Mouse (Mus musculus) urinary bladder, postnatal 14 days (tissue): Measurements from ENCODE around the gene Syne1.

Source experiments
- DNase-seq: peaks from one replicate; pipeline ENCODE4 v3.0.0; 2021; ENCODE audit warnings: low spot score

The Syne1 gene

DNA sequence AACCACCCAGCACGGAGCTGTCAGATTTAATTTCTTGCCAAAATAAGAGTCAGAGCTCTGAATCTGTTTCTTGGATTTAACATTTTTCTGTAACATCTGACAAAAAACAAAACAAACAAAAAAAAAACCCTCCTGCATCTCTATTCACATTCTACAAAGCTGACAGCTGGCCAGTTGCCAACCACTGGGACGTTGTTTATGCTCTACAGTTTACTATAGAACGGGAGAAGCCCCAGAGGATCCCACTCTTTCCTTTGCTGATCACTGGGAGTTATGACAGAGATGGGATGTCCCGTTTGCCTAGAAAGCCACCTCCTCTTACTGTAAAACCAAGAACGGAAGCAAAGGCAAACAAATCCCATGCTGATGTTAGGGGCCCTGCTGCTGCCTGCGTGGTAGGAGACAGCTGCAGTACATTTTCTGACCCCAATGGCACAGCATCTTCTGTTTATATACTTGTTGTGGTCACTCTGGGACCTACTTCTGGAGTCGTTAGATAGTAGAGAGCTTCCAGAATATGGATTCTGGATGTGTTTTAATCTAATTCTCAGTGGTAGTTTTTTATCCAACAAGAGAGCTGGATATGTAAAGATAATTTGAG, 255.9 kb downstream of the Syne1 start:
- DNase-seq: no peak

- no peak for DNase-seq
These were observed 261.7 kb downstream of the Syne1 start for GRCm38 (mm10) chr10:5289575-5289909.

- DNase-seq: peak; percentile 69
These were observed 262.3 kb downstream of the Syne1 start for GRCm38 (mm10) chr10:5288716-5289574.

GRCm38 (mm10) chr10:5288262-5288661, 263.0 kb downstream of the Syne1 start:
- no peak for DNase-seq

DNA sequence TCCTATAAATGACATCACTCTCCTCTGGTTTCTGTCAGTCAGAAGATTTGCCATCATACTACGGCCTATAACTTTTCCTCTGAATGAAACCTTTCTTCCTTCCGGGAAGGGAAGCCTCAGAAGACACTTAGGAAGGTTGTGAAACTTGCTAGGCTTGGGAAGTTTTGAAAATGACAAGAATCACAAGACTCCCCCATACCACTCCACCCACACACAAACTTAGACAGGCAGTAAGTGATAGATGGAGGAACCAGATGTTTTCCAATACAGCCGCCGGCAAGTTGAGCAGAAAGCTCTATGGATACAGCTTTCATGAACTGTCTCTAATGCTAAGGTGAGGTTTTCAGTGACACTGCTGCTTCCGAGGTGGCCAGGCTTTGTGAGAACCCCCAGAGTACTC, 275.5 kb downstream of the Syne1 start:
- DNase-seq: no peak

GRCm38 (mm10) chr10:5270641-5271040, 280.6 kb downstream of the Syne1 start:
- DNase-seq: no peak

DNA sequence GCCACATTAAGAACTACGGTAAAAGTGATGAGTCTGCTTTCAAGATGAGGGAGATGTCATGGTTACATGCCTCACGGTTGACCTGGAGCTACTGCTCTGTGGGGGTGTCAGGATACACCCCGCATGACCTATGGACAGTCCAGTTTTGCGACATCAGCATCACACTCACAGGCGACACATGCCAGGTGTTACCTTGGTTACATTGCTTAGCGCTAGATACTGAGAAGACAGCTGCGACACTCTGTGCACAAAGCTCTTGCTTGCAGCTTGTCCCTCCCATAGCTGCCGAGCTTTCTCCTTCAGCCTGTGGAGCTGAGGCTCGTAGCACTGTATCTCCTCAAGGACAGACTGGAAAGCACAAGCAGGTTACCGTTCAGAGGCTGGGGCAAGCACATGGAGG, 286.9 kb downstream of the Syne1 start:
- DNase-seq: no peak

GRCm38 (mm10) chr10:5262636-5263035, 288.6 kb downstream of the Syne1 start:
- no peak for DNase-seq

- DNase-seq: no peak
These were observed 294.6 kb downstream of the Syne1 start for GRCm38 (mm10) chr10:5256686-5257085.

DNA sequence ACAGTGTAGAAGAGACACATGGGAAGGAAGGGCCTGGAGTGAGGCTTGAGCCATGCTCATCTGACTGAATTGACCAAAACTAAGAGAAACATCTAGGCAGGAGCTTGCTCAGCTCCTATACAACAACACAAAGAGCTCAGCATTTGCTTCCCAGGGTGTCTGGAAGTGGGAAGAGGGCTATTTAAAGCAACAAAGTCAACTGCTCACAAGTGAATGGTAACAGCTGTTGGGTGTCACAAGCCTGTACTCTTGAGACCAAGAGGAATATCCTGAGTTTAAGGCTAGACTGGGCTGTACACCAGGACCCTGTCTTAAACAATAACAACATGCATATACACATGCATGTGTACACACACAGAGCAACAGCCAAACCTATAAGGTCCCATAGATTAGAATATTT, 297.5 kb downstream of the Syne1 start:
- no peak for DNase-seq

GRCm38 (mm10) chr10:5250702-5251101, 300.6 kb downstream of the Syne1 start:
- no peak for DNase-seq

DNA sequence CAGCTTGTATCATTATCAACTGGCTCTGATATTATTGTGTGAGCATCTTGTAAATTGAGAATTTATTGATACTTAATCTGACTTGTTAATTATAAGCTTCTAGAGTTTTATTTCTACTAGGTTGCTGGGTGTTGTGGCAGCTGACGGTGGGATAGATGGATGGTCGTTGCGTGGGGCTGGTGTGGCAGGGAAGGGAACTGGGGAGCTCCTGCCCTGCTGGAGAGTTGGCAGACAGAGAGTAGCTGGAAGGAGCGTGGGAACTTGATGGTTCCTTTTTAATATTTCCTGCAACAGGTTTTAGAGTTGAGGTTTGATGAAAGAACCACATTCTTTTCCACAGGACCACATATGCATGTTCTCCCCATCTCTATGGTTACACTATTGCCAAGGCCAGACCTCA, 311.6 kb downstream of the Syne1 start:
- DNase-seq: no peak

- no peak for DNase-seq
These were observed 314.4 kb downstream of the Syne1 start for GRCm38 (mm10) chr10:5236926-5237325.

GRCm38 (mm10) chr10:5236171-5236570, 315.1 kb downstream of the Syne1 start:
- no peak for DNase-seq

DNA sequence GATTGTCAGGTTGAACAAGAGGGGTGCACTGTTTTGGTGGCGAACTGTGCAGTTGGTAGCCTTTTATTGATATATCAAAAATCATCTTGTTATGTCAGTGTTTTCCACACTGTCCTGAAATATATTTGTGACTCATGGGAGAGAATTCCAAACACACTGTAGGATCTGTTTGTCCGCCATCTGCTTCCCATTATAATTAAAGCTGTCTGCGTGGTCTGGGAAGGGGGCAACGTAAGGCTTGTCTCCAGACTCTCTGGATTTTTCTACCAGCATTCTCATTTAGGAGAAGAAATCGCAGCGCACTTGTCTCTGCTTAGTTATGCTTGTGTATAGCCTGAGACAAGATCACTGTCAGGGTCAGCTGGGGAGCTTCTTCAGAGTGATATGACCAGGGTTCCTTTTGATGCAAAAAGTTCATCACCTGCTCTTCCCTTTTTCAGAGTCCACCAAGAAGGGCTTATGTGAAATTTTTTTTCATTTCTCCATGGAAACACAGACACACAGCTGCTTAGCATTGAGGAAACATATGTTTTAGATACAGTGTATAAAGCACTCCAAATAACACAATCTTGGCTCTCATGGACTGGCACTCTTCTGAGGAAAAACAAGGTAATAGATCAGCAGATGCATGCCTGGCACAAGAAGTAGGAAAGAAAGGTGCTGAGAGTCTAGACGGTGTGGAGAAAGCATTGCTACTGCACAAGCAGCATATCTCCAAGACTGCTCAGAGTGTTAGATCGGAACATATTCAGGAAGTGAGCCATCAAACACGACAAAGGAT, 316.4 kb downstream of the Syne1 start:
- no peak for DNase-seq

- no peak for DNase-seq
These were observed 322.2 kb downstream of the Syne1 start for GRCm38 (mm10) chr10:5229129-5229528.

- DNase-seq: no peak
These were observed 323.7 kb downstream of the Syne1 start for GRCm38 (mm10) chr10:5227395-5228076.

DNA sequence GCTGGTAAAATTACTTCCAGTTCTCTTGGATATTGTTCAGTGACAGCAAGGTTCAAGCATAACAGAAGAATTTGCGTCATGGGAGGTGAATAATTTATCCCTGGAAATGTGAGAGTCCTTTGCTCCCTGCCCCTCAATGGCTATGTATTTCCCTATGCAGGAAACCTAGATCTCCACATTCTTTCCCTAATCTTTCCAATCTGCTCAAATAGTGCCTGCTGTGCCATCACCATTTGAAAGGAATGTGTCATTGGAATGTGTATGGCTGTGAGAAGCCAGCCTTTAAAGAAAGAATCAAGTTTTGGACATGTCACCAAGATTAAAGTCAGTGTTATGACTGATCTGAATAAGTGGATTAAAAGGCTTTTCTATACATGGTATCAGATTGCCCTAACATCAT, 335.3 kb downstream of the Syne1 start:
- no peak for DNase-seq

GRCm38 (mm10) chr10:5207905-5208641, 343.2 kb downstream of the Syne1 start:
- DNase-seq: peak; percentile 39

- no peak for DNase-seq
These were observed 345.3 kb downstream of the Syne1 start for GRCm38 (mm10) chr10:5205977-5206376.

DNA sequence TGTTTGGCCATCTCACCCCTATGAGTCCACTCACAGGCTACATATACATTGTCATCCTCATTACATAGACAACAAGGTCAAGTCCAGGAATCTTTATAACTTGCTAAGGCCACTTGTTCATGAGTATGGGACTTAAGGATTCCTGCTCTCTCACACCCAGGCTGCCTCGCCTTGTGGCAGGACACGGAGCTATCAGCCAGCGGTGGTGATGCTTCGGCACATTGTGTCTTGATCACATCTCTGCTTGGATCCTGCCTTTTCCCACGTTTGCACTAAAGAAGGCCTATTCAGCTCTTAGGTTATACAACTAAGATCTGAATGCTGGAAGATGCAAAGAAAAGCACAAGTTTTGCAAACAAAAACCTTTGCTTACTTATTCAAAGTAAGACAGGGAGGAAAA, 345.7 kb downstream of the Syne1 start:
- no peak for DNase-seq

- no peak for DNase-seq
These were observed 347.4 kb downstream of the Syne1 start for GRCm38 (mm10) chr10:5203837-5204236.
